Mouse (Mus musculus) central nervous system, embryonic 18 days (tissue): ENCODE measurements around the gene Gm3417. TPM values are rescaled to one million over a fixed set of nuclear protein-coding genes. Genes with fewer than 3 reads are reported as not detected.

ENCODE experiments used
- polyA plus RNA-seq: library from polyadenylated mRNA; depleted of rRNA; stranded (reverse); fragments of >200 nt; gene quantifications from 2 replicates; pipeline ENCODE4 v1.2.3, GENCODE M21; 2012; rRNA removed

Gene Gm3417
- polyA plus RNA-seq: 0.17 and 0.28 TPM in 2 replicates

GRCm38 (mm10) chr17:14978362-14979038 lies at the start of gene Gm3417, which contains the start of gene 9030025P20Rik:
Gm3417 (minus strand) TSS chr17:14978790.
9030025P20Rik (plus strand) TSS chr17:14978468.

GRCm38 (mm10) chr17:15009706-15010413 lies 31.3 kb upstream of the Gm3417 start, which contains the start of gene Gm3435:
Gm3435 (plus strand) TSS chr17:15010176.

GRCm38 (mm10) chr17:14960951-14961556 lies 17.5 kb downstream of the Gm3417 start, which contains the start of gene Phf10:
Phf10 (minus strand) TSS chr17:14961273.

DNA sequence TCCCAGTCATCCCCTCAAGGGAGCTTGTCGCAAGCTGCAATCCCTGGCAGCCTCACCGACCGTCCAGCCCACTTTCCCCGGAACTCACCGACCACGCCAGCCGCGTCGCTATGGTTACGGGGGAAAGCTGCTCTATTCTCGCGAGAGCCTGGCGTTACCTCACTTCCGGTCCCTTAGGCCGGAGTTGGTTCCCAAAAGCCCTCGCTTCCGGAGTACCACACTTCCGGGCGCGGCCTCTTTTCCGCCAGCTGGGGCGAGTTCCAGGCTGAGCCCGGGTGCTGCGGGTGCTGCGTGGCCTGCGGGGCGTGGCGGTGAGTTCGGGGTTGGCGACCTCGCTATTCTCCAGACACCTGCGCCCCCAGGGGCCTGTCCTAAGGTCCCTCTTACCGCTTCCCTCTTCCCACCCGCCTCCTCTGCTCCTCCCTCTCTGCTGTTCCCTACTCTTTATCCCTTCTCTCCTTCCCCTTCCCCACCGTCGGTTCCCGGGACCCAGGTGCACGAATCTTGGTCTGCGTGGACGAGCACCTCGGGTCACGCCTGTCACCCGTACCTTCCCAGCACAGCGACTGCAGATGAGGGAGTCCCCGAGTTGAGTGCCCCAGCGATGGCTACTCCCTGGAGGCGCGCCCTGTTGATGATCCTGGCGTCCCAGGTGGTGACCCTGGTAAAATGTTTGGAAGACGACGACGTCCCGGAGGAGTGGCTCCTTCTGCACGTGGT lies 35.4 kb downstream of the Gm3417 start, which contains the start of the genes Wdr27 and 1600012H06Rik:
Gene Wdr27 (minus strand): TSS at position 150 of the 720 bp plus-strand sequence.
Gene 1600012H06Rik (plus strand): TSS at position 176 of the 720 bp plus-strand sequence.

Other genes starting within 250 kb of the Gm3417 start
- gene Wdr27, start 35.6 kb downstream of the Gm3417 start, polyA plus RNA-seq: 5.1 and 7.3 TPM in 2 replicates
- 21.7 and 23.6 TPM in 2 replicates for gene 1600012H06Rik, start 35.6 kb downstream of the Gm3417 start, polyA plus RNA-seq
- gene Phf10, start 17.5 kb downstream of the Gm3417 start, polyA plus RNA-seq: 70.7 and 73.0 TPM in 2 replicates
- 15.1 and 15.4 TPM in 2 replicates for gene 9030025P20Rik, start 322 bp downstream of the Gm3417 start, polyA plus RNA-seq
- gene Gm3435, start 31.4 kb upstream of the Gm3417 start, polyA plus RNA-seq: 5.1 and 6.2 TPM in 2 replicates
- gene Ermard, start 62.4 kb upstream of the Gm3417 start, polyA plus RNA-seq: 80.5 TPM in 2 replicates
- 0.30 and 0.33 TPM in 2 replicates for gene Tcte3, start 62.7 kb upstream of the Gm3417 start, polyA plus RNA-seq
- gene Gm3448, start 62.7 kb upstream of the Gm3417 start, polyA plus RNA-seq: 4.1 and 4.5 TPM in 2 replicates